Mouse (Mus musculus) embryonic facial prominence, embryonic 13.5 days (tissue): Measurements from ENCODE around the gene Alkbh4. TPM values are rescaled to one million over a fixed set of nuclear protein-coding genes. Genes with fewer than 3 reads are reported as not detected.

Source experiments
- ATAC-seq: fragments of 200-750 bp; cut with Nextera tagmentation; 2 replicates; pipeline ENCODE4 v1.8.0; 2017; ENCODE audit warnings: low read depth; ENCODE audit not compliant: insufficient number of reproducible peaks, insufficient read depth, low FRiP score, low TSS enrichment
- H3K27ac ChIP-seq: fragments of 300-500 bp; sonication (generic); 2 replicates; pipeline ENCODE4 v1.5.1; 2015; ENCODE audit warnings: moderate library complexity, mild to moderate bottlenecking, inconsistent platforms
- H3K27me3 ChIP-seq: fragments of 300-500 bp; sonication (generic); 2 replicates; pipeline ENCODE4 v1.6.1; 2015; ENCODE audit warnings: mild to moderate bottlenecking, inconsistent platforms
- H3K36me3 ChIP-seq: fragments of 300-500 bp; sonication (generic); 2 replicates; pipeline ENCODE4 v1.6.1; 2015; ENCODE audit warnings: mild to moderate bottlenecking, inconsistent platforms
- H3K4me1 ChIP-seq: fragments of 300-500 bp; sonication (generic); 2 replicates; pipeline ENCODE4 v1.6.1; 2015; ENCODE audit warnings: inconsistent platforms
- H3K4me2 ChIP-seq: fragments of 300-500 bp; sonication (generic); 2 replicates; pipeline ENCODE4 v1.6.1; 2015; ENCODE audit warnings: moderate library complexity, mild to moderate bottlenecking, inconsistent platforms
- H3K4me3 ChIP-seq: fragments of 300-500 bp; sonication (generic); 2 replicates; pipeline ENCODE4 v1.5.1; 2015; ENCODE audit warnings: mild to moderate bottlenecking, inconsistent platforms
- H3K9ac ChIP-seq: fragments of 300-500 bp; sonication (generic); 2 replicates; pipeline ENCODE4 v1.6.1; 2015; ENCODE audit warnings: mild to moderate bottlenecking, inconsistent platforms
- H3K9me3 ChIP-seq: fragments of 300-500 bp; sonication (generic); 2 replicates; pipeline ENCODE4 v1.6.1; 2016; ENCODE audit warnings: inconsistent platforms
- WGBS: fragments of 180-500 bp; shearing (Covaris S2); methylation state at CpG from one replicate; pipeline ENCODE4 v1.1.7; 2015; ENCODE audit warnings: mixed read lengths; 5-methylcytosine and 5-hydroxymethylcytosine counted together
- microRNA-seq: library from miRNA; unstranded; fragments of <30 nt; microRNA quantifications from one replicate; pipeline ENCODE4, GENCODE M21; 2016
- polyA plus RNA-seq: library from polyadenylated mRNA; unstranded; fragments of >200 nt; fragmentation: Nextera tagmentation; extraction: Ambion mirVana; gene quantifications from 2 replicates; pipeline ENCODE4 v1.2.1, GENCODE M21; 2015

The Alkbh4 gene
- polyA plus RNA-seq, 1 experiment from 2014 or later = 26.1 TPM

DNA sequence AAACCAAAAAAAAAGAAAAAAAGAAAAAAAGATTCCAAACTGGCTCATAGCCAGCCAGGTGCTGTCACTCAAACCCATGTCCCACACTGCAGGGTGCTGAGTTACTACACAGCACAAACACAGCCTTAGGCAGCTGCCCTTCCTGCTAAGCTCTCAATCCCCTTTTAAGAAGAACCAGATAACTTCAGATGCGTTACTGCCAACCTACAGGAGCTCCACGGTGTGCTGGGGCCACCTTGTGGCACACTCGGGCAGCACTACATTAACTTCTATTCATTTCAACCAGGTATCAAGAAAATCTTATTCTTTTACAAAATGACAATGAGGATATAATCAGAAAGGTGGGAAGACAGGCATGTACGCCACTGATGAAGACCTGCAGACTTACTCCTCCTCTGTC, 50.8 kb downstream of the Alkbh4 start:
- H3K4me3 ChIP-seq = no peak overlapping the region
- no peaks in the 10 kb centered on the region for H3K4me1 ChIP-seq
- H3K4me2 ChIP-seq = no peak overlapping the region
- WGBS = 41% methylated on average over 4 of the region's 4 CpGs
- no peak overlapping the region for H3K9ac ChIP-seq
- H3K9me3 ChIP-seq = no peaks in the 10 kb centered on the region
- H3K27ac ChIP-seq = no peak overlapping the region
- no peaks in the 10 kb centered on the region for H3K27me3 ChIP-seq
- ATAC-seq = peak; percentile 59; the same call in 1 of the 2 replicates
- H3K36me3 ChIP-seq = peaks cover 81% of the 10 kb centered on the region

Small RNAs within 50 kb of the gene (microRNA-seq; reads per million reads assigned to microRNA genes)
- gene Mir7035 = 0.55 reads per million

Other genes starting within 250 kb of the Alkbh4 start
- gene Hspb1, start 248.2 kb upstream of the Alkbh4 start, polyA plus RNA-seq = 107 and 149 TPM in 2 replicates
- 164 and 178 TPM in 2 replicates for gene Ywhag, start 201.5 kb upstream of the Alkbh4 start, polyA plus RNA-seq
- gene Ssc4d, start 161.6 kb upstream of the Alkbh4 start, polyA plus RNA-seq = 3.9 TPM in 2 replicates
- gene Zp3, start 156.0 kb upstream of the Alkbh4 start, polyA plus RNA-seq = not detected in 2 replicates
- 31.0 and 34.8 TPM in 2 replicates for gene Dtx2, start 141.3 kb upstream of the Alkbh4 start, polyA plus RNA-seq
- 0.06 and 0.29 TPM in 2 replicates for gene Upk3b, start 97.7 kb upstream of the Alkbh4 start, polyA plus RNA-seq
- 6.2 and 6.3 TPM in 2 replicates for gene Upk3bl, start 81.7 kb upstream of the Alkbh4 start, polyA plus RNA-seq
- gene Rasa4, start 52.2 kb upstream of the Alkbh4 start, polyA plus RNA-seq = 10.8 and 12.7 TPM in 2 replicates
- gene Polr2j, start 19.5 kb upstream of the Alkbh4 start, polyA plus RNA-seq = 218 and 243 TPM in 2 replicates
- gene Lrwd1, start 72 bp upstream of the Alkbh4 start, polyA plus RNA-seq = 41.7 and 42.1 TPM in 2 replicates
- gene Orai2, start 34.6 kb downstream of the Alkbh4 start, polyA plus RNA-seq = 13.3 and 17.7 TPM in 2 replicates
- gene Prkrip1, start 62.8 kb downstream of the Alkbh4 start, polyA plus RNA-seq = 53.0 and 57.5 TPM in 2 replicates
- 7.9 and 8.0 TPM in 2 replicates for gene Sh2b2, start 110.4 kb downstream of the Alkbh4 start, polyA plus RNA-seq